Mouse (Mus musculus): ENCODE measurements around the gene Usp24.

DNA sequence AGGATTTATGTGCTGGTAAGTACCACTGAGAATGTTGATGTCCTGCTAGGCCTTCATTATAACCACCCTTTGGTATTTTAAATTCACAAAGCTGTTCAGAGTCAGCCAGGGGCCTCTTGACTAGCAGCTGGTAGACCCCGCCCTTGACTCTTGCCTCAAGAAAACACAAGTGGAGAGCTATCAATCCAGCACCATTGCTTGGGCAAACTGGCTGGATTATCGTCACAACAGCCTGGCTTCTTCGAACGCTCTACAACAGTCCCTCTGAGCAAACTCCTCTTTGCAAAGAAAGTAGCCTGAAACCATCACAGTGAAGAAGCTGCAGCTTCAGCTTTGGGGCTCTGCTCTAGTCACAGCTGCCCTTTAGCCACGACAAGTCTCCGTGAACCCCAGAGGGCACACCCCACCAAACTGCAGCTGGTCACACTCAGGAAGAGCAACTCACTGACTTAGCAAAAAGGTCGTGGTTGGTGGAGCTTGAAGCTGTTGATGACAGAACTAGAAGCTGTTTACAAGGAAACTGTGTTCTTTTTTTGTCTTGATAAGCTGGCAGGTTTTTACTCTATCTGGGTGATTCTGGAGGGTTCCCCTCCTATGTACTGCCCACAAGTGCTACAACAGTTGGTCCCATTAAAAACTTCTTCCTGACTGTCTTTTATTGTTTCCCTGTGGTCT is 19.5 kb upstream of the Usp24 start:
- TF ChIP-seq POLR2A (IDR thresholded peaks at IDR 0.05; ENCODE audit: insufficient read depth, low read length) (no peak), CTCF (IDR thresholded peaks at IDR 0.05; ENCODE audit: low read depth, low read length) (no peak)
